Mouse (Mus musculus) neural tube, embryonic 11.5 days (tissue): ENCODE measurements at regions not wholly inside any gene's neighbourhood (a gene's known extent, or its start where the extent isn't known, plus 50 kb on each side); places are given as distances from the start of the nearest gene placed in this dataset.

Experiments
- ATAC-seq: fragments of 200-750 bp; cut with Nextera tagmentation; 2 replicates; pipeline ENCODE4 v1.8.0; 2017; ENCODE audit warnings: moderate number of reproducible peaks, mild to moderate bottlenecking, moderate TSS enrichment, moderate library complexity; ENCODE audit not compliant: insufficient read depth, low FRiP score, low TSS enrichment
- DNase-seq: peaks from one replicate; pipeline ENCODE4 v3.0.0-alpha.2; 2015; ENCODE audit warnings: low spot score
- H3K27ac ChIP-seq: fragments of 300-500 bp; sonication (generic); 2 replicates; pipeline ENCODE4 v1.5.1; 2014; ENCODE audit warnings: low read depth, mild to moderate bottlenecking, low read length
- H3K27me3 ChIP-seq: fragments of 300-500 bp; sonication (generic); 2 replicates; pipeline ENCODE4 v1.6.1; 2014; ENCODE audit warnings: mild to moderate bottlenecking, low read length, mixed read lengths; ENCODE audit not compliant: control insufficient read depth, insufficient read depth
- H3K36me3 ChIP-seq: fragments of 300-500 bp; sonication (generic); 2 replicates; pipeline ENCODE4 v1.6.1; 2014; ENCODE audit warnings: mild to moderate bottlenecking, low read length, moderate library complexity, mixed read lengths; ENCODE audit not compliant: control insufficient read depth, insufficient read depth
- H3K4me1 ChIP-seq: fragments of 300-500 bp; sonication (generic); 2 replicates; pipeline ENCODE4 v1.6.1; 2014; ENCODE audit warnings: low read length, mixed read lengths; ENCODE audit not compliant: control insufficient read depth, insufficient read depth
- H3K4me2 ChIP-seq: fragments of 300-500 bp; sonication (generic); 2 replicates; pipeline ENCODE4 v1.6.1; 2014; ENCODE audit warnings: low read depth, mild to moderate bottlenecking, moderate library complexity
- H3K4me3 ChIP-seq: fragments of 300-500 bp; sonication (generic); 2 replicates; pipeline ENCODE4 v1.5.1; 2014; ENCODE audit warnings: low read depth, low read length
- H3K9ac ChIP-seq: fragments of 300-500 bp; sonication (generic); 2 replicates; pipeline ENCODE4 v1.6.1; 2014; ENCODE audit warnings: mild to moderate bottlenecking, low read length
- H3K9me3 ChIP-seq: fragments of 300-500 bp; sonication (generic); 2 replicates; pipeline ENCODE4 v1.6.1; 2016; ENCODE audit warnings: low read length; ENCODE audit not compliant: control insufficient read depth
- WGBS: fragments of 180-500 bp; shearing (Covaris S2); extraction: QIAGEN DNeasy Blood & Tissue Kit; methylation state at CpG from one replicate; pipeline ENCODE4 v1.1.7; 2014; 5-methylcytosine and 5-hydroxymethylcytosine counted together

- Histone ChIP-seq H3K9ac (no peak overlapping the region), H3K27me3 (no peaks in the 10 kb centered on the region), H3K27ac (no peak overlapping the region), H3K4me2 (no peak overlapping the region), H3K4me1 (no peaks in the 10 kb centered on the region), H3K9me3 (no peaks in the 10 kb centered on the region), H3K36me3 (no peaks in the 10 kb centered on the region), H3K4me3 (no peak overlapping the region)
- ATAC-seq (no peak), DNase-seq (no peak)
- 80% methylated on average over 4 of the region's 4 CpGs for WGBS
These were observed 118.9 kb upstream of the 1700064H15Rik start for GRCm38 (mm10) chr3:19747361-19747760.

GRCm38 (mm10) chr3:19751946-19752345, 123.5 kb upstream of the 1700064H15Rik start:
- WGBS, result 92% methylated on average over 3 of the region's 3 CpGs

DNA sequence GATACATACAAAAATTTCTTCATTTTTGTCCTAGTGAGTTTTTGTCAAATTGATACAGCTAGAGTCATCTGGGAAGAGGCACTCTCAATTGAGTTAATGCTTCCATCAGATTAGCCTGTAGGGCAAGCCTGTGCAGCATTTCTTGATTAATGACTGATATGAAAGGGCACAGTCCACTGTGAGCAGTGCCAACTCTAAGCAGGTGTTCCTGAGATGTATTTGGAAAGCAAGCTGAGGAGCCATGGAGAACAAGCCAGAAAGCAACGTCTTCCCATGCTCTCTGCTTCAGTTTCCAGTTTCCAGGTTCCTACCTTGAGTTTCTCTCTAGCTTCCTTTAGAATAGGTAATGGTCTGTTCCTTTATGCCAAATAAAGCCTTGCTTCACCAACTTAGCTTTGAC, 125.5 kb upstream of the 1700064H15Rik start:
- no peak overlapping the region for H3K4me3 ChIP-seq
- ATAC-seq, result no peak
- WGBS, result 80% methylated on average over 1 of the region's 1 CpGs
- H3K4me2 ChIP-seq, result no peak overlapping the region
- H3K36me3 ChIP-seq, result no peaks in the 10 kb centered on the region
- H3K27ac ChIP-seq, result no peak overlapping the region
- no peaks in the 10 kb centered on the region for H3K4me1 ChIP-seq
- H3K9ac ChIP-seq, result no peak overlapping the region
- H3K9me3 ChIP-seq, result no peaks in the 10 kb centered on the region
- no peaks in the 10 kb centered on the region for H3K27me3 ChIP-seq
- no peak for DNase-seq

More at GRCm38 (mm10) chr3:19751946-19752345, 123.5 kb upstream of the 1700064H15Rik start:
- Histone ChIP-seq H3K9ac (no peak overlapping the region), H3K27ac (no peak overlapping the region), H3K9me3 (no peaks in the 10 kb centered on the region), H3K36me3 (no peaks in the 10 kb centered on the region), H3K4me1 (no peaks in the 10 kb centered on the region), H3K4me2 (no peak overlapping the region), H3K27me3 (no peaks in the 10 kb centered on the region), H3K4me3 (no peak overlapping the region)
- DNase-seq (no peak), ATAC-seq (no peak)

GRCm38 (mm10) chr3:19754636-19755035, 126.2 kb upstream of the 1700064H15Rik start:
- H3K9ac ChIP-seq, result no peak overlapping the region
- DNase-seq (no peak), ATAC-seq (no peak)
- no peaks in the 10 kb centered on the region for H3K9me3 ChIP-seq
- H3K27ac ChIP-seq, result no peak overlapping the region
- WGBS, result 63% methylated on average over 2 of the region's 2 CpGs
- H3K4me1 ChIP-seq, result no peaks in the 10 kb centered on the region
- no peak overlapping the region for H3K4me2 ChIP-seq
- no peak overlapping the region for H3K4me3 ChIP-seq
- H3K36me3 ChIP-seq, result no peaks in the 10 kb centered on the region
- no peaks in the 10 kb centered on the region for H3K27me3 ChIP-seq

- no peak for ATAC-seq
- Histone ChIP-seq H3K27ac (no peak overlapping the region), H3K9me3 (no peaks in the 10 kb centered on the region), H3K4me3 (no peak overlapping the region), H3K4me2 (no peak overlapping the region), H3K4me1 (no peaks in the 10 kb centered on the region), H3K27me3 (no peaks in the 10 kb centered on the region), H3K9ac (no peak overlapping the region), H3K36me3 (no peaks in the 10 kb centered on the region)
- DNase-seq, result no peak
- WGBS, result 87% methylated on average over 3 of the region's 3 CpGs
These were observed 126.7 kb upstream of the 1700064H15Rik start for GRCm38 (mm10) chr3:19755136-19755535.

- no peak for ATAC-seq
- Histone ChIP-seq H3K4me1 (no peaks in the 10 kb centered on the region), H3K4me2 (no peak overlapping the region), H3K9me3 (no peaks in the 10 kb centered on the region), H3K27me3 (no peaks in the 10 kb centered on the region), H3K9ac (no peak overlapping the region), H3K36me3 (no peaks in the 10 kb centered on the region), H3K4me3 (no peak overlapping the region), H3K27ac (no peak overlapping the region)
- WGBS, result 73% methylated on average over 1 of the region's 1 CpGs
- DNase-seq, result no peak
These were observed 158.2 kb upstream of the Cp start for GRCm38 (mm10) chr3:19798543-19799106.

GRCm38 (mm10) chr3:19810034-19810433, 146.8 kb upstream of the Cp start:
- Histone ChIP-seq H3K4me2 (no peak overlapping the region), H3K36me3 (no peaks in the 10 kb centered on the region), H3K9me3 (no peaks in the 10 kb centered on the region), H3K27ac (no peak overlapping the region), H3K4me3 (no peak overlapping the region), H3K4me1 (no peaks in the 10 kb centered on the region), H3K9ac (no peak overlapping the region), H3K27me3 (no peaks in the 10 kb centered on the region)
- ATAC-seq, result no peak
- 79% methylated on average over 3 of the region's 3 CpGs for WGBS
- DNase-seq, result no peak

DNA sequence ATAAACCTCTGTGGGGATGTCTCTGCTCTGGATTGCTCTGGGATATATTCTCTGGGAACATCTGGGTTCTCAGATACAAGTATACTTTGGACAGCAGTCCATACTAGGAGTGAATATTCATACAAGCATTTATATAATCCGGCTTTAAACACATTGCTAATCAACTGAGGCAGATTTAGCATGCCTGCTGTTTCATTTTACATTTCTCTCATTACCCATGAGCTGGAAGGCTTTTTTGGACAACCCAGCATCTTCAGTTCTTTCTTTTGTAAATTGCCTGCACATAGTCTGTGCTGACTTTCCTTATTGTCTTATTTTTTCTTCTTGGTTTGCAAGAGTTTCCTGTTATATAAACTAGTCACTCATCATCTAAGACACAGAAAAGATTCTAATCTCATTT, 131.9 kb upstream of the Cp start:
- WGBS, result 85% methylated on average over 1 of the region's 1 CpGs
- ATAC-seq (no peak), DNase-seq (no peak)
- Histone ChIP-seq H3K4me3 (no peak overlapping the region), H3K4me1 (no peaks in the 10 kb centered on the region), H3K27ac (no peak overlapping the region), H3K9ac (no peak overlapping the region), H3K27me3 (no peaks in the 10 kb centered on the region), H3K4me2 (no peak overlapping the region), H3K36me3 (no peaks in the 10 kb centered on the region), H3K9me3 (no peaks in the 10 kb centered on the region)

- Histone ChIP-seq H3K4me1 (no peaks in the 10 kb centered on the region), H3K9ac (no peak overlapping the region), H3K27me3 (no peaks in the 10 kb centered on the region), H3K9me3 (no peaks in the 10 kb centered on the region), H3K4me3 (no peak overlapping the region), H3K27ac (no peak overlapping the region), H3K4me2 (no peak overlapping the region), H3K36me3 (no peaks in the 10 kb centered on the region)
- ATAC-seq (peak; percentile 73; the same call in 1 of the 2 replicates), DNase-seq (no peak)
- 70% methylated on average over 5 of the region's 5 CpGs for WGBS
These were observed 128.2 kb upstream of the Cp start for GRCm38 (mm10) chr3:19828518-19829246.
